In the genomic region with DNA sequence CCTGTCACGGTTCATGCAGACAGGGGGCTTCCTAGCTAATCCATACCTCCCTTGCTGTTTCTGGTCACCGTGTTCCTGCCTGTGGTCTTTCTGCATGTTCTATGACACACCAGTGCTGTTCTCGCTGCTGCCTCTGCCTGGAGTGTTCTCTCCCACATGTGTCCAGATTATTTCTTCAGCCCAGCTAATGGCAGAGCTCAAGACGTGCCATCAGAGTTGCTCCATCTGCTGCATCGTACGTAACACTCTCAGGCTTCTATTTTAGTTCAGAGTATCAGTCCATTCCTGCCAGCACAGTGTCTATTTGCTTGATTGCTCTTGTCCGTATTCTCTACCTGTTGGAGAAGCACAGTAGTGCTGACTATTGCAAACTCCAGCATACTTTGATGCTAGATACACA, we compare ENCODE assay signal across 20 mouse cellular contexts.
"Had no signal": no experiment of that assay in that cellular context is flagged by ENCODE, and none has a peak within 500 bp of the region (broad histone marks: within the 10 kb centered on the region; RNA-seq: fewer than 3 reads in every experiment).

No protein-coding gene starts in this region.

- H3K4me1 ChIP-seq: limb, embryonic 10.5 days; limb, embryonic 13.5 days; liver, embryonic 12.5 days; liver, embryonic 15.5 days; midbrain, embryonic 12.5 days; midbrain, embryonic 15.5 days; neural tube, embryonic 13.5 days had no signal

- H3K27me3 ChIP-seq: limb, embryonic 13.5 days; liver, embryonic 12.5 days; liver, embryonic 15.5 days; midbrain, embryonic 12.5 days; midbrain, embryonic 15.5 days; neural tube, embryonic 13.5 days had no signal

- H3K9me3 ChIP-seq: limb, embryonic 10.5 days; limb, embryonic 13.5 days; liver, embryonic 12.5 days; liver, embryonic 15.5 days; midbrain, embryonic 12.5 days; midbrain, embryonic 15.5 days; neural tube, embryonic 13.5 days had no signal

- DNase-seq: kidney, adult 2 months; kidney, postnatal 25 days; layer of hippocampus, adult 9-11 months; liver; right cerebral cortex, adult 18-20 months; right cerebral cortex, postnatal 14 days; right cerebral cortex, postnatal 4 days; thymus, postnatal 25 days had no signal

- H3K36me3 ChIP-seq: limb, embryonic 10.5 days; limb, embryonic 13.5 days; liver, embryonic 12.5 days; liver, embryonic 15.5 days; midbrain, embryonic 12.5 days; midbrain, embryonic 15.5 days; neural tube, embryonic 13.5 days had no signal

- H3K4me3 ChIP-seq: layer of hippocampus, adult 2 months; limb, embryonic 10.5 days; limb, embryonic 13.5 days; liver, embryonic 12.5 days; liver, embryonic 15.5 days; midbrain, embryonic 12.5 days; midbrain, embryonic 15.5 days; myocyte; neural tube, embryonic 13.5 days had no signal

- H3K4me2 ChIP-seq: limb, embryonic 13.5 days; liver, embryonic 12.5 days; liver, embryonic 15.5 days; midbrain, embryonic 12.5 days; midbrain, embryonic 15.5 days; neural tube, embryonic 13.5 days had no signal

- H3K9ac ChIP-seq: limb, embryonic 13.5 days; liver, embryonic 12.5 days; liver, embryonic 15.5 days; midbrain, embryonic 12.5 days; midbrain, embryonic 15.5 days; neural tube, embryonic 13.5 days had no signal

- ATAC-seq: intestine, postnatal 0 days; liver, embryonic 12.5 days; midbrain, embryonic 15.5 days had no signal

- H3K27ac ChIP-seq: kidney, postnatal 0 days; layer of hippocampus, adult 2 months; limb, embryonic 10.5 days; limb, embryonic 13.5 days; liver, embryonic 12.5 days; liver, embryonic 15.5 days; midbrain, embryonic 12.5 days; midbrain, embryonic 15.5 days; neural tube, embryonic 13.5 days; stomach, postnatal 0 days had no signal
